Mouse (Mus musculus): ENCODE measurements around the gene Derl2. TPM values are rescaled to one million over a fixed set of nuclear protein-coding genes. Genes with fewer than 3 reads are reported as not detected.

Gene Derl2
- polyA plus RNA-seq, 1 experiment from 2014 or later, result 35.5 TPM

- H3K4me2 ChIP-seq (replicated peaks), result no peak overlapping the region
- no peaks in the 10 kb centered on the region for H3K27me3 ChIP-seq
- peaks cover 69% of the 10 kb centered on the region for H3K36me3 ChIP-seq
- H3K4me1 ChIP-seq, result peaks cover 13% of the 10 kb centered on the region
- no peaks in the 10 kb centered on the region for H3K9me3 ChIP-seq
- H3K4me3 ChIP-seq, result no peak overlapping the region
- 92% methylated on average over 6 of the region's 6 CpGs for WGBS
- ATAC-seq (replicated peaks), result no peak
- H3K27ac ChIP-seq (replicated peaks), result no peak overlapping the region
- H3K9ac ChIP-seq (replicated peaks), result no peak overlapping the region
These were observed 42.3 kb downstream of the Derl2 start for GRCm38 (mm10) chr11:70977293-70977692.

- no peak for ATAC-seq (replicated peaks)
- 79% methylated on average over 2 of the region's 2 CpGs for WGBS
- H3K4me1 ChIP-seq, result peaks cover 8% of the 10 kb centered on the region
- H3K4me2 ChIP-seq (replicated peaks), result no peak overlapping the region
- H3K9ac ChIP-seq (replicated peaks), result no peak overlapping the region
- H3K27ac ChIP-seq (replicated peaks), result no peak overlapping the region
- no peaks in the 10 kb centered on the region for H3K9me3 ChIP-seq
- H3K27me3 ChIP-seq, result no peaks in the 10 kb centered on the region
- H3K36me3 ChIP-seq, result peaks cover 59% of the 10 kb centered on the region
- H3K4me3 ChIP-seq, result no peak overlapping the region
These were observed 44.4 kb downstream of the Derl2 start for GRCm38 (mm10) chr11:70975193-70975592.

- ATAC-seq (replicated peaks), result no peak
- Histone ChIP-seq H3K4me3 (no peak overlapping the region), H3K27me3 (no peaks in the 10 kb centered on the region), H3K4me1 (peaks cover 10% of the 10 kb centered on the region), H3K36me3 (peaks cover 49% of the 10 kb centered on the region), H3K4me2 (replicated peaks) (no peak overlapping the region), H3K9me3 (no peaks in the 10 kb centered on the region), H3K27ac (replicated peaks) (no peak overlapping the region), H3K9ac (replicated peaks) (no peak overlapping the region)
- 70% methylated on average over 4 of the region's 4 CpGs for WGBS
These were observed 45.7 kb downstream of the Derl2 start for GRCm38 (mm10) chr11:70973947-70974346.

- no peak overlapping the region for H3K27ac ChIP-seq (replicated peaks)
- H3K9ac ChIP-seq (replicated peaks), result no peak overlapping the region
- H3K9me3 ChIP-seq, result no peaks in the 10 kb centered on the region
- WGBS, result 52% methylated on average over 1 of the region's 1 CpGs
- H3K4me3 ChIP-seq, result no peak overlapping the region
- H3K27me3 ChIP-seq, result no peaks in the 10 kb centered on the region
- peaks cover 22% of the 10 kb centered on the region for H3K4me1 ChIP-seq
- H3K36me3 ChIP-seq, result peaks cover 35% of the 10 kb centered on the region
- no peak for ATAC-seq (replicated peaks)
- H3K4me2 ChIP-seq (replicated peaks), result no peak overlapping the region
These were observed 47.1 kb downstream of the Derl2 start for GRCm38 (mm10) chr11:70972586-70972985.

GRCm38 (mm10) chr11:70970560-70971540 lies 48.8 kb downstream of the Derl2 start:
- H3K4me2 ChIP-seq (replicated peaks), result peak overlapping the region; percentile 83
- H3K36me3 ChIP-seq, result peaks cover 28% of the 10 kb centered on the region
- 16% methylated on average over 24 of the region's 24 CpGs for WGBS
- peak overlapping the region; percentile 94 for H3K27ac ChIP-seq (replicated peaks)
- H3K9me3 ChIP-seq, result no peaks in the 10 kb centered on the region
- H3K4me3 ChIP-seq, result peak overlapping the region; percentile 89
- ATAC-seq (replicated peaks), result peak; percentile 51
- no peaks in the 10 kb centered on the region for H3K27me3 ChIP-seq
- H3K9ac ChIP-seq (replicated peaks), result peak overlapping the region; percentile 59
- peaks cover 25% of the 10 kb centered on the region for H3K4me1 ChIP-seq

GRCm38 (mm10) chr11:70969821-70970559 lies 49.7 kb downstream of the Derl2 start, which contains the start of the genes Nup88 and Rpain:
Gene Nup88 (minus strand): TSS chr11:70969973.
Gene Rpain (plus strand): TSS chr11:70970213.
- H3K4me3 ChIP-seq, result peak within 1 kb of the TSS; percentile 89
- peak; percentile 98 for ATAC-seq (replicated peaks)
- H3K4me2 ChIP-seq (replicated peaks), result peak within 1 kb of the TSS; percentile 83
- WGBS, result 0% methylated on average over 43 of the region's 43 CpGs
- no peaks in the 10 kb centered on the region for H3K9me3 ChIP-seq
- no peaks in the 10 kb centered on the region for H3K27me3 ChIP-seq
- H3K4me1 ChIP-seq, result peaks cover 25% of the 10 kb centered on the region
- H3K9ac ChIP-seq (replicated peaks), result peak within 1 kb of the TSS; percentile 97
- peaks cover 27% of the 10 kb centered on the region for H3K36me3 ChIP-seq
- peak within 1 kb of the TSS; percentile 94 for H3K27ac ChIP-seq (replicated peaks)

GRCm38 (mm10) chr11:70969271-70969794 lies 50.3 kb downstream of the Derl2 start:
- H3K27me3 ChIP-seq, result no peaks in the 10 kb centered on the region
- peaks cover 25% of the 10 kb centered on the region for H3K4me1 ChIP-seq
- peak overlapping the region; percentile 83 for H3K4me2 ChIP-seq (replicated peaks)
- H3K9ac ChIP-seq (replicated peaks), result peak overlapping the region; percentile 97
- H3K36me3 ChIP-seq, result peaks cover 29% of the 10 kb centered on the region
- H3K4me3 ChIP-seq, result peak overlapping the region; percentile 89
- peak; percentile 15 for ATAC-seq (replicated peaks)
- under 1% methylated on average over 25 of the region's 25 CpGs for WGBS
- H3K27ac ChIP-seq (replicated peaks), result peak overlapping the region; percentile 94
- H3K9me3 ChIP-seq, result no peaks in the 10 kb centered on the region

- Histone ChIP-seq H3K4me3 (no peak overlapping the region), H3K9ac (replicated peaks) (no peak overlapping the region), H3K4me2 (replicated peaks) (no peak overlapping the region), H3K36me3 (peaks cover 64% of the 10 kb centered on the region), H3K27ac (replicated peaks) (no peak overlapping the region), H3K9me3 (no peaks in the 10 kb centered on the region), H3K4me1 (peaks cover 17% of the 10 kb centered on the region), H3K27me3 (no peaks in the 10 kb centered on the region)
- WGBS, result 77% methylated on average over 4 of the region's 4 CpGs
- no peak for ATAC-seq (replicated peaks)
These were observed 55.3 kb downstream of the Derl2 start for GRCm38 (mm10) chr11:70964222-70964907.

GRCm38 (mm10) chr11:70960786-70961554 lies 58.7 kb downstream of the Derl2 start:
- no peak overlapping the region for H3K4me2 ChIP-seq (replicated peaks)
- no peak overlapping the region for H3K9ac ChIP-seq (replicated peaks)
- H3K4me3 ChIP-seq, result no peak overlapping the region
- no peaks in the 10 kb centered on the region for H3K27me3 ChIP-seq
- ATAC-seq (replicated peaks), result no peak
- H3K4me1 ChIP-seq, result no peaks in the 10 kb centered on the region
- peaks cover 88% of the 10 kb centered on the region for H3K36me3 ChIP-seq
- WGBS, result 88% methylated on average over 5 of the region's 5 CpGs
- no peak overlapping the region for H3K27ac ChIP-seq (replicated peaks)
- no peaks in the 10 kb centered on the region for H3K9me3 ChIP-seq
